ENCODE assay signal across 8 mouse cellular contexts in the genomic region with DNA sequence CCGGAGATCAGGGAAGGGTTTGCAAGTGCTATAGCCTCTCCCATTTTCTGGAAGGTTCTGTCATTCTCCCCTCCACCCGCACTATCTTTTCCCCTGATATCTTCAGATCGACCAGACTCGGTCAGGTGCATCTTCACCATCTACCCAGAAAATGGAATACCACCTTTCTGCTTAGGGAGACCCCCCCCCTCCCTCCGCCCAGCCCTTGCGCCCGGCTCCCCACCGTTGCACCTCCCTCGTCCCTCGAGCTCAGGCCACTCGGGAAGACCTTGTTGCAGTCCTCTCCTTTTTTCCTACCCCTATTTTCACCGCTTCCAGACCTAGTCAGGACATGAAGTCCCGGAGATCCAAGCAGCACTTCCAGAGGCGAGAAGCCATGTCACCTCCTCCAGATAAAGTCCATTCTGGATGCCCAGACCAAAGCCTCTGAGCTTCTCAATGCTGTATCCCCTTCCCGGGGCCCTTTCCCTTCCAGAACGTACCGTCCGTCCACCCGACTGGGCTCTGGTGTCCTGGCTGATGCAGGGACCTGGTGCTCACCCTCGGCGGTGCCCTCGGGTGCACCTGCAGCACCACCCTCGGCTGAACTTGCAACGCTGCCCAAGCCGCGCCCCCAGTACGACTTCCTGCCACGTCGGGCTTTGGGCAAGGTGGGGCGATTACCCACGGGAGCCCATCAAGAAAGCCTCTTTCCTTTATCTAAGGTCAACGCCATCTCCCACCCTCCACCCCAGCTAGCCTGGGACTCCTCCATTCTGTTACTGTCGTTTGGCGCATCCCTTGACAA. TPM values are rescaled to one million over a fixed set of nuclear protein-coding genes. Genes with fewer than 3 reads are reported as not detected.
DNase-seq lines count a peak whose midpoint lies in the region; ATAC-seq lines count a peak whose summit lies in the region.

Slc35c1 (minus strand) TSS at position 618 of the 787 bp plus-strand sequence.

- no peaks in the 10 kb centered on the region for H3K27me3 ChIP-seq in midbrain, embryonic 16.5 days (ENCODE audit: control insufficient read depth, insufficient read depth, low read depth, low read length)

- no peaks in the 10 kb centered on the region for H3K36me3 ChIP-seq in midbrain, embryonic 16.5 days (ENCODE audit: control insufficient read depth, insufficient read depth, low read length)

- peak within 1 kb of the TSS; percentile 71 for H3K27ac ChIP-seq in midbrain, embryonic 16.5 days (ENCODE audit: low read length)

- ATAC-seq in midbrain, embryonic 16.5 days: peak; percentile 47

- H3K9ac ChIP-seq in midbrain, embryonic 16.5 days (ENCODE audit: low read depth, low read length): peak within 1 kb of the TSS; percentile 77

- 1% methylated on average over 33 of the region's 34 CpGs for WGBS in midbrain, embryonic 16.5 days

- DNase-seq in heart, adult 11 months: peak; percentile 95
- DNase-seq in heart, adult 8-10 months (ENCODE audit: low spot score): no peak
- peak; percentile 53 to 59 for DNase-seq in cerebellum, adult 18-20 months
- DNase-seq in heart, adult 18-20 months: peak; percentile 49 to 50
- peak; percentile 52 for DNase-seq in kidney, adult 11 months
- DNase-seq in liver: peak; percentile 37
- DNase-seq in thymus, postnatal 10 days (ENCODE audit: low spot score in 2 of 2): peak; percentile 66 to 67

- peak within 1 kb of the TSS; percentile 85 for H3K4me3 ChIP-seq in midbrain, embryonic 16.5 days (ENCODE audit: low read depth, low read length)

- H3K9me3 ChIP-seq in midbrain, embryonic 16.5 days (replicated peaks; ENCODE audit: control insufficient read depth, low read length, poor library complexity, severe bottlenecking): no peaks in the 10 kb centered on the region

- H3K4me1 ChIP-seq in midbrain, embryonic 16.5 days (ENCODE audit: control insufficient read depth, insufficient read depth, low read length): peaks cover 40% of the 10 kb centered on the region

- peak within 1 kb of the TSS; percentile 97 for H3K4me2 ChIP-seq in midbrain, embryonic 16.5 days (ENCODE audit: low read length)

RNA-seq across cellular contexts. Expression of gene Slc35c1, which starts in this region (rescaled TPM):
- total RNA-seq in heart, adult 8-10 months (2022): 1 to 10 TPM; 5.5 to 6.8 (median 6.2) TPM
- total RNA-seq in heart, adult 18-20 months (2021): 1 to 10 TPM; 5.4 to 6.0 TPM
- 16.1 and 17.9 TPM in 2 replicates for polyA plus RNA-seq in midbrain, embryonic 16.5 days (2015; fragmentation: Nextera tagmentation; extraction: Ambion mirVana)
